Mouse (Mus musculus): ENCODE results near the gene Pigt. TPM values are rescaled to one million over a fixed set of nuclear protein-coding genes. Genes with fewer than 3 reads are reported as not detected.

Pigt gene
- polyA plus RNA-seq, 1 experiment from 2014 or later = 88.8 TPM

- no peaks in the 10 kb centered on the region for H3K4me1 ChIP-seq
- H3K4me2 ChIP-seq = no peak overlapping the region
- H3K36me3 ChIP-seq = 0 out of 2 replicates have a peak, but pooled peaks cover under 1% of the 10 kb centered on the region
- no peak overlapping the region for H3K4me3 ChIP-seq (replicated peaks)
- no peak overlapping the region for H3K27ac ChIP-seq (replicated peaks)
- H3K9me3 ChIP-seq (replicated peaks) = no peaks in the 10 kb centered on the region
- no peak overlapping the region for H3K9ac ChIP-seq (replicated peaks)
- no peak for ATAC-seq (ENCODE audit: low FRiP score)
- WGBS = 76% methylated on average over 8 of the region's 8 CpGs
- no peaks in the 10 kb centered on the region for H3K27me3 ChIP-seq (replicated peaks)
Measured at GRCm38 (mm10) chr2:164513389-164513788, 16.1 kb downstream of the Pigt start.

DNA sequence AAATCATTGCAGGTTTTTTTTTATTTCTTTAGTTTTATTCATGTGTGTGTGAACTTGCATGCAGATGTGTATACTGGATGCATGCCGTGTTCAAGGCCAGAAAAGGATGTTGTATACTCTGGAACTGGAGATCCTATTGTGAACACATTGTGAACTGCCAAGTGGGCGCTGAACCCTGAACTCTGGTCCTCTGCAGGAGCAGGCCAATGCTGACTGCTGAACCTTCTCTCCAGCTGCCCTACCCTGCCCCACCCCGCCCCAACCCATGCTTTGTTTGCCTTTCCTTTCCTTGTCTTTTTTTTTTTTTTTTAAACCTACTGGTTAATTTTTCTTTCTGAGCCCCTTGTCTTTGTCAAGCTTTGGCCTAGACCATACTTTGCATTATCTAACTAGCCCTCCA is 17.6 kb downstream of the Pigt start:
- Histone ChIP-seq H3K4me2 (no peak overlapping the region), H3K9ac (replicated peaks) (no peak overlapping the region), H3K27me3 (replicated peaks) (no peaks in the 10 kb centered on the region), H3K36me3 (no peaks in the 10 kb centered on the region), H3K4me1 (0 out of 2 replicates have a peak, but pooled peaks cover 4% of the 10 kb centered on the region), H3K9me3 (replicated peaks) (no peaks in the 10 kb centered on the region), H3K4me3 (replicated peaks) (no peak overlapping the region), H3K27ac (replicated peaks) (no peak overlapping the region)
- WGBS = 82% methylated on average over 3 of the region's 3 CpGs
- ATAC-seq (ENCODE audit: low FRiP score) = no peak

DNA sequence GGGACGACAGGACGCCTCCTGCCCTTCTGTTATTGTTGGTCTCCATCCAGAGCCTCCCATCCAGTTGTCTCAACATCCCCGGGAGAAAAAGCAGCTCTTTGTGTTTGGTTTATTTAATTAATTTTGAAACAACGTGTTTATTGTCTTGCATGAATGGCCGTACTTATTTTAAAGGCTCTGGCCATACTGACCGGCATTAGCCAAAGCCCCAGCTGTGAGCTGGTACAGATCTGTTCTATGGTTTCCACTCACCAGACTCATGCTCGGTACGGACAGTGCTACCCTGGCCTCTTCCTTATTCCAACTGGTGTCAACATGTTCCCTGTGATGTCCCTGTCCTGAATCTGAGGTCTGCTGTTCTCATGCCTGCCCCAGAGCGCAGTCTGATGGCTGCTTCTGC is 18.6 kb downstream of the Pigt start:
- Histone ChIP-seq H3K9me3 (replicated peaks) (no peaks in the 10 kb centered on the region), H3K27ac (replicated peaks) (no peak overlapping the region), H3K9ac (replicated peaks) (no peak overlapping the region), H3K27me3 (replicated peaks) (no peaks in the 10 kb centered on the region), H3K4me2 (no peak overlapping the region), H3K36me3 (no peaks in the 10 kb centered on the region), H3K4me1 (0 out of 2 replicates have a peak, but pooled peaks cover 4% of the 10 kb centered on the region), H3K4me3 (replicated peaks) (no peak overlapping the region)
- 77% methylated on average over 9 of the region's 9 CpGs for WGBS
- ATAC-seq (ENCODE audit: low FRiP score) = no peak

DNA sequence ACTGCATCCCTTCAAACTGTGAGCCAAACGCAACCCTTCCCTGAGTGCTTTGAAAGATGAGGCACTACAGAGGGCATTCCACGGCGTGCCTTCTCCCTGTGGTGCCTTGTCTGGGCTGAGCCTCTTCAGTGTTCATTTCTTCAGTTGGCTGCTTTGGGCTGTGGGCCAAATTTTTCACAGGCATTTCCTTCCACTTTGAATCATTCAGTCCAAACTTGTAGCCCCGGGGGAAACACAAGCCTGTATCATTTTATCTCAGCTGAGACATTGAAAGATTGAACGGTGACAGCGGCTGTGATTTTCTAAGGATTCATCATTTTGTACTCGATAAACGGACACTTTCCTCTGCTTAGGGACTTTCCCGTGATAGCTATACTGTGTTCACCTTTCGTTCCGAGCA is 19.3 kb downstream of the Pigt start:
- no peak overlapping the region for H3K9ac ChIP-seq (replicated peaks)
- H3K4me2 ChIP-seq = no peak overlapping the region
- 87% methylated on average over 11 of the region's 11 CpGs for WGBS
- ATAC-seq (ENCODE audit: low FRiP score) = no peak
- 0 out of 2 replicates have a peak, but pooled peaks cover 4% of the 10 kb centered on the region for H3K4me1 ChIP-seq
- H3K4me3 ChIP-seq (replicated peaks) = no peak overlapping the region
- H3K36me3 ChIP-seq = no peaks in the 10 kb centered on the region
- no peak overlapping the region for H3K27ac ChIP-seq (replicated peaks)
- H3K27me3 ChIP-seq (replicated peaks) = no peaks in the 10 kb centered on the region
- H3K9me3 ChIP-seq (replicated peaks) = no peaks in the 10 kb centered on the region

- Histone ChIP-seq H3K4me2 (no peak overlapping the region), H3K4me3 (replicated peaks) (no peak overlapping the region), H3K27ac (replicated peaks) (no peak overlapping the region), H3K4me1 (0 out of 2 replicates have a peak, but pooled peaks cover 4% of the 10 kb centered on the region), H3K9me3 (replicated peaks) (no peaks in the 10 kb centered on the region), H3K27me3 (replicated peaks) (no peaks in the 10 kb centered on the region), H3K9ac (replicated peaks) (no peak overlapping the region), H3K36me3 (no peaks in the 10 kb centered on the region)
- 34% methylated on average over 10 of the region's 10 CpGs for WGBS
- no peak for ATAC-seq (ENCODE audit: low FRiP score)
Measured at GRCm38 (mm10) chr2:164517485-164518221, 20.3 kb downstream of the Pigt start.

- no peaks in the 10 kb centered on the region for H3K27me3 ChIP-seq (replicated peaks)
- H3K4me2 ChIP-seq = no peak overlapping the region
- H3K4me3 ChIP-seq (replicated peaks) = no peak overlapping the region
- no peak for ATAC-seq (ENCODE audit: low FRiP score)
- H3K9me3 ChIP-seq (replicated peaks) = no peaks in the 10 kb centered on the region
- H3K4me1 ChIP-seq = 0 out of 2 replicates have a peak, but pooled peaks cover 4% of the 10 kb centered on the region
- H3K27ac ChIP-seq (replicated peaks) = no peak overlapping the region
- H3K36me3 ChIP-seq = no peaks in the 10 kb centered on the region
- H3K9ac ChIP-seq (replicated peaks) = no peak overlapping the region
- WGBS = 53% methylated on average over 11 of the region's 11 CpGs
Measured at GRCm38 (mm10) chr2:164518266-164519170, 21.2 kb downstream of the Pigt start.

- H3K4me1 ChIP-seq = 0 out of 2 replicates have a peak, but pooled peaks cover 4% of the 10 kb centered on the region
- WGBS = 46% methylated on average over 6 of the region's 6 CpGs
- no peak overlapping the region for H3K4me2 ChIP-seq
- H3K27me3 ChIP-seq (replicated peaks) = no peaks in the 10 kb centered on the region
- no peak overlapping the region for H3K4me3 ChIP-seq (replicated peaks)
- H3K36me3 ChIP-seq = no peaks in the 10 kb centered on the region
- H3K9ac ChIP-seq (replicated peaks) = no peak overlapping the region
- no peaks in the 10 kb centered on the region for H3K9me3 ChIP-seq (replicated peaks)
- H3K27ac ChIP-seq (replicated peaks) = no peak overlapping the region
- ATAC-seq (ENCODE audit: low FRiP score) = no peak
Measured at GRCm38 (mm10) chr2:164519171-164519526, 21.8 kb downstream of the Pigt start.

DNA sequence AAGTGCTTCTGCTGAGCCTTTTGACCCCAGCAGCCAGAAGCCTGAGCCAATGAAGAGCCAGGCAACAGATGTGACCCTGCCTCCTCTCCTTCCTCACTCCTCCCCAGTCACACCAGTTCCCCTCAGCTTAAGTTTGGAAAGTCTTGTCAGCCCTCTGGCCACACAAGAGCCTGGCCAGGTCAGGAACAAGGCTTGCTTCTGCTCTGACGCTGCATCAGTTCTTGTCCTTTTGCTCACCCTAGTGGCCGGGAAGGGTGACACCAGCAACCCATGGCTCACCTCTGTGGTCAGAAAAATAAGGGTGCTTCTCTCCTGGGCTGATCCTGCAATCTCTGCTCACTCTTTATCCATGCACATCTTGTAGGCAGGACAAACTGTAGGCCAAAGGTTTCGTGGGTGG is 23.5 kb downstream of the Pigt start:
- Histone ChIP-seq H3K36me3 (no peaks in the 10 kb centered on the region), H3K4me3 (replicated peaks) (no peak overlapping the region), H3K4me1 (0 out of 2 replicates have a peak, but pooled peaks cover 4% of the 10 kb centered on the region), H3K27ac (replicated peaks) (no peak overlapping the region), H3K27me3 (replicated peaks) (no peaks in the 10 kb centered on the region), H3K9me3 (replicated peaks) (no peaks in the 10 kb centered on the region), H3K4me2 (no peak overlapping the region), H3K9ac (replicated peaks) (no peak overlapping the region)
- 15% methylated on average over 3 of the region's 3 CpGs for WGBS
- no peak for ATAC-seq (ENCODE audit: low FRiP score)

GRCm38 (mm10) chr2:164521841-164522240 is 24.5 kb downstream of the Pigt start:
- no peak overlapping the region for H3K4me3 ChIP-seq (replicated peaks)
- no peaks in the 10 kb centered on the region; the same call in 1 of the 2 replicates for H3K9me3 ChIP-seq (replicated peaks)
- ATAC-seq (ENCODE audit: low FRiP score) = no peak
- H3K27ac ChIP-seq (replicated peaks) = no peak overlapping the region
- no peaks in the 10 kb centered on the region for H3K27me3 ChIP-seq (replicated peaks)
- no peaks in the 10 kb centered on the region for H3K36me3 ChIP-seq
- no peak overlapping the region for H3K9ac ChIP-seq (replicated peaks)
- 15% methylated on average over 11 of the region's 11 CpGs for WGBS
- H3K4me2 ChIP-seq = peak overlapping the region; percentile 21
- H3K4me1 ChIP-seq = 0 out of 2 replicates have a peak, but pooled peaks cover 4% of the 10 kb centered on the region

DNA sequence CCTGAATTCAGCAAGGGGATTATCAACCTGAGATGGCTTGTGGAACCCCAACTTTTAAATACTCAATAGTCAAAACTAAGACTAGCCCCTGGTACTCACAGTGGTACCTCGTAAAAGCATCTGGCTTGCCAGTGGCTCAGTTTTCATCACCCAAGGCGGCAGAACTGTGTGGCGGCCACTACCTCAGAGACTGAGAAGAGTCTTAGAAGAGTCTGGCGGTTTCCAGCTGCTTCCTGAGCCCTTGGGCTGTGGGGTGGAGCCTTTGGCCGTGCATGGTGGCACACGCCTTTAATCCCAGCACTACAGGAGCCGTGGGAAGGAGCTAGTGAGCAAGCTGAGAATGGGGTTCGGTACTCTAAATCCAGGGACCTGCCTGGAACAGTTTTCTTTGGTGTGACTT is 25.0 kb downstream of the Pigt start:
- no peak overlapping the region for H3K27ac ChIP-seq (replicated peaks)
- H3K4me2 ChIP-seq = peak overlapping the region; percentile 21
- no peaks in the 10 kb centered on the region for H3K36me3 ChIP-seq
- no peaks in the 10 kb centered on the region; the same call in 1 of the 2 replicates for H3K9me3 ChIP-seq (replicated peaks)
- H3K9ac ChIP-seq (replicated peaks) = no peak overlapping the region
- H3K27me3 ChIP-seq (replicated peaks) = no peaks in the 10 kb centered on the region
- WGBS = 45% methylated on average over 8 of the region's 8 CpGs
- no peak overlapping the region for H3K4me3 ChIP-seq (replicated peaks)
- no peak for ATAC-seq (ENCODE audit: low FRiP score)
- 0 out of 2 replicates have a peak, but pooled peaks cover 4% of the 10 kb centered on the region for H3K4me1 ChIP-seq

GRCm38 (mm10) chr2:164523301-164523773 is 26.0 kb downstream of the Pigt start:
- Histone ChIP-seq H3K27me3 (replicated peaks) (no peaks in the 10 kb centered on the region), H3K4me1 (0 out of 2 replicates have a peak, but pooled peaks cover 4% of the 10 kb centered on the region), H3K4me2 (no peak overlapping the region), H3K9me3 (replicated peaks) (no peaks in the 10 kb centered on the region; the same call in 1 of the 2 replicates), H3K27ac (replicated peaks) (no peak overlapping the region), H3K36me3 (no peaks in the 10 kb centered on the region), H3K9ac (replicated peaks) (no peak overlapping the region), H3K4me3 (replicated peaks) (no peak overlapping the region)
- 83% methylated on average over 10 of the region's 10 CpGs for WGBS
- no peak for ATAC-seq (ENCODE audit: low FRiP score)
